Mouse (Mus musculus) neural tube, embryonic 10.5 days (tissue): Measurements from ENCODE around the gene S100a16.

Experiments used
- DNase-seq: peaks from one replicate; pipeline ENCODE4 v3.0.0-alpha.2; 2017; ENCODE audit warnings: low spot score; ENCODE audit errors: extremely low spot score

Gene S100a16

GRCm38 (mm10) chr3:90585595-90585994 lies 48.5 kb downstream of the S100a16 start:
- DNase-seq, result peak; percentile 65

GRCm38 (mm10) chr3:90586016-90586643 lies 49.1 kb downstream of the S100a16 start:
- no peak for DNase-seq

GRCm38 (mm10) chr3:90586906-90587305 lies 49.9 kb downstream of the S100a16 start:
- DNase-seq, result no peak

GRCm38 (mm10) chr3:90587361-90588101 lies 50.5 kb downstream of the S100a16 start:
- DNase-seq, result no peak

GRCm38 (mm10) chr3:90589390-90589789 lies 52.3 kb downstream of the S100a16 start:
- no peak for DNase-seq

GRCm38 (mm10) chr3:90589947-90590346 lies 52.9 kb downstream of the S100a16 start, which contains the start of gene S100a2:
TSS of gene S100a2 (plus strand) at chr3:90590247.
- DNase-seq, result no peak
